Mouse (Mus musculus) hindbrain, embryonic 11.5 days (tissue): ENCODE data around the gene Stx16. TPM values are rescaled to one million over a fixed set of nuclear protein-coding genes. Genes with fewer than 3 reads are reported as not detected.

Source experiments
- ATAC-seq: fragments of 200-750 bp; cut with Nextera tagmentation; 2 replicates; pipeline ENCODE4 v1.8.0; 2017; ENCODE audit warnings: mild to moderate bottlenecking, moderate TSS enrichment, moderate library complexity; ENCODE audit not compliant: low FRiP score
- DNase-seq: peaks from one replicate; pipeline ENCODE4 v3.0.0-alpha.2; 2015; ENCODE audit warnings: low spot score
- H3K27ac ChIP-seq: fragments of 300-500 bp; sonication (generic); 2 replicates; pipeline ENCODE4 v1.5.1; 2014; ENCODE audit warnings: mild to moderate bottlenecking, low read depth, low read length
- H3K27me3 ChIP-seq: fragments of 300-500 bp; sonication (generic); 2 replicates; pipeline ENCODE4 v1.6.1; 2014; ENCODE audit warnings: mild to moderate bottlenecking, low read length, moderate library complexity, mixed read lengths; ENCODE audit not compliant: control insufficient read depth, insufficient read depth
- H3K36me3 ChIP-seq: fragments of 300-500 bp; sonication (generic); 2 replicates; pipeline ENCODE4 v1.6.1; 2014; ENCODE audit warnings: mild to moderate bottlenecking, low read length, moderate library complexity, mixed read lengths; ENCODE audit not compliant: control insufficient read depth, insufficient read depth
- H3K4me1 ChIP-seq: fragments of 300-500 bp; sonication (generic); replicated peaks from 2 replicates; pipeline ENCODE4 v1.6.1; 2014; ENCODE audit warnings: low read length, mixed read lengths; ENCODE audit not compliant: control insufficient read depth, insufficient read depth
- H3K4me2 ChIP-seq: fragments of 300-500 bp; sonication (generic); replicated peaks from 2 replicates; pipeline ENCODE4 v1.6.1; 2014; ENCODE audit warnings: mild to moderate bottlenecking, low read depth, low read length
- H3K4me3 ChIP-seq: fragments of 300-500 bp; sonication (generic); 2 replicates; pipeline ENCODE4 v1.5.1; 2014; ENCODE audit warnings: low read depth, low read length
- H3K9ac ChIP-seq: fragments of 300-500 bp; sonication (generic); 2 replicates; pipeline ENCODE4 v1.6.1; 2014; ENCODE audit warnings: low read depth, low read length
- H3K9me3 ChIP-seq: fragments of 300-500 bp; sonication (generic); 2 replicates; pipeline ENCODE4 v1.6.1; 2016; ENCODE audit warnings: low read length; ENCODE audit not compliant: control insufficient read depth
- WGBS: fragments of 180-500 bp; shearing (Covaris S2); extraction: QIAGEN DNeasy Blood & Tissue Kit; methylation state at CpG from one replicate; pipeline ENCODE4 v1.1.7; 2014; 5-methylcytosine and 5-hydroxymethylcytosine counted together
- polyA plus RNA-seq: library from polyadenylated mRNA; unstranded; fragments of >200 nt; fragmentation: Nextera tagmentation; extraction: Ambion mirVana; gene quantifications from 2 replicates; pipeline ENCODE4 v1.2.1, GENCODE M21; 2014

The Stx16 gene
- polyA plus RNA-seq, 1 experiment from 2014 or later = 9.8 TPM

DNA sequence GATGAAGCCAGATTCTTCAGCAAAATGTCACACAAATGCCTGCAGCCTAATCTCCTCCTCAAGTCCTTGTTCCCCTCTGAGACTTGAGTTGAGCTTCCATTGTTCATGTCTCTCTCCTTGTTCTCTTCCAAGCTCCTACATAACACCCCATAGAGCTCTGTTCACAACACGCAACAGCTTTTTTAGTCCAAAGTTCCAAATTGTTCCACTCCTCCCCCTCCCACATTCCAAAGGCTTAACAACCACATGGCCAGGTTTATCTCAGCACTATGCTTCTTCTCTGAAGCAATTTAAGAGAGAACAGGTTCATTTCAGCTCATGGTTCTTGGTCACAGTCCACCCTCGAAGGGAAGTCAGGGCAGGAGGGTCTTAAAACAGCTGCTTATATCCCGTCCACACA, 18.4 kb upstream of the Stx16 start:
- ATAC-seq (no peak), DNase-seq (no peak)
- 86% methylated on average over 3 of the region's 3 CpGs for WGBS
- Histone ChIP-seq H3K36me3 (no peaks in the 10 kb centered on the region), H3K27me3 (no peaks in the 10 kb centered on the region), H3K4me1 (no peaks in the 10 kb centered on the region), H3K9me3 (no peaks in the 10 kb centered on the region), H3K9ac (no peak overlapping the region), H3K4me3 (no peak overlapping the region), H3K4me2 (no peak overlapping the region), H3K27ac (no peak overlapping the region)

DNA sequence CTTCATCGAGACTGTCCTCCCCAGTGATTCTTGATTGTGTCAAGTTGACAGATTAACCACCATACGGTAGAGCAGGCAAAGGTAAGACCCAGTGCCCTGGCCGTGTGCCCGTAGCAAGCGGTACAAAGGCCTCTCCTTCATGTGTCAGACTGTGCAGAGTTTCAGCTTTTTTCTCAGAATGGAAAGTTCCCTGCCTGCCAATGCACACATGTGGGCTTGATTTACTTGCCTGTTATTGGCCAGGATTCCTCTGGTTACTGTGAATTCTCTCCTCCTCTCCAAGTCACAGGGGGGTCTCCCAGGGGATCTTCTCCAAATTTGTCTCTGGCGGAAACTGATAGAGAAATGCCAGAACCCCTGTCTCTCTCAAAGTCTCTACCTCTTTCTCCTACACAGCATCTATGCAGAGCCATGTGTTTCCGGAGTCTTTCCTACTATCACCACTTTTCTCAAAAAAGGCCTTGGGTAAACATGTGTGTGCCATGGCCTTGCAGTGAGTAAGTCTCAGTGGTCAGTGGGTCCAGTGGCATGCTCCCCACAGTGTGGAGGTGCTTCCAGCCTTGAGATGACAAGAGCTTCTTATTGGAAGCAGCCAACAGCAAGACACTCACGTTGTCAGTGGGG, 17.7 kb upstream of the Stx16 start:
- Histone ChIP-seq H3K9me3 (no peaks in the 10 kb centered on the region), H3K27ac (no peak overlapping the region), H3K4me2 (no peak overlapping the region), H3K4me1 (no peaks in the 10 kb centered on the region), H3K4me3 (no peak overlapping the region), H3K9ac (no peak overlapping the region), H3K27me3 (no peaks in the 10 kb centered on the region), H3K36me3 (no peaks in the 10 kb centered on the region)
- DNase-seq (no peak), ATAC-seq (no peak)
- WGBS = 82% methylated on average over 8 of the region's 8 CpGs

DNA sequence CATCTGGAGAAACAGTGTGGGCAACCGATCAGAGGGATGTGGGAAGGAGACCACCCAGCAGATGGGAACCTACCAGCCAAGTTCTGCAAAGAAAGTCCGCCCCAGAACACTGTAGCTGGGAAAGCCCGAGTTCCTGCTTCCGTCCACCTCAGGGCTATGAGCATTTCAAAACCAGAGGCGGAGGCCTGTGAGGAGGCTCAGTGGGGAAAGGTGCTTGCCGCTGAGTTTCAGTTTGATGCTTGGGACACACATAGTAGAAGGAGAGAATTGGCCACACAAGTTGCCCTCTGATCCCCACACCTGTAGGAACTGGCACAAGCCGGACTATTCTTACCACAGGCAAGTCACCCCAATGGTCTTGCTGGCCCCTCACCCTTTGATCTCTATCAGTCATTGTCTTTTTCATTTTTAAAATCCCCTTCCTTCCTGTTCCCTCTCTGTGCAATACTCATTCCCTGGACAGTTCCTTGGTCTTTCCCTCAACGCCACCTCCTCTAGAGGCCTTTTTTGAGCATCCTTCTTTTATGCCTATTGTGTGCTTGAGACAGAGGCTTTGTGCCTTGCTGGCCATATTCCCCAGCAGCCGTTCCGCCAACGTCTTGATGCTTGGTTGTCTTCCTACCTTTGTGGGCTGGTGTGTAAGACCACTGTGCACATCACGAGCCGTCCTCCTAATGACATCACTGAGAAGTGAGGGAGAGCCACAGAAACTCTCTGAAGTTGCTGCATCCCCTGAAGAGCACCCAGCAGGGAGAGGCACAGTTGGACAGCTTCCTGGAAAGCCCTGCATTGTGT, 16.3 kb upstream of the Stx16 start:
- Histone ChIP-seq H3K9ac (no peak overlapping the region), H3K27ac (no peak overlapping the region), H3K4me1 (no peaks in the 10 kb centered on the region), H3K4me3 (no peak overlapping the region), H3K27me3 (no peaks in the 10 kb centered on the region), H3K36me3 (no peaks in the 10 kb centered on the region), H3K9me3 (no peaks in the 10 kb centered on the region), H3K4me2 (no peak overlapping the region)
- DNase-seq (no peak), ATAC-seq (no peak)
- 87% methylated on average over 13 of the region's 13 CpGs for WGBS

DNA sequence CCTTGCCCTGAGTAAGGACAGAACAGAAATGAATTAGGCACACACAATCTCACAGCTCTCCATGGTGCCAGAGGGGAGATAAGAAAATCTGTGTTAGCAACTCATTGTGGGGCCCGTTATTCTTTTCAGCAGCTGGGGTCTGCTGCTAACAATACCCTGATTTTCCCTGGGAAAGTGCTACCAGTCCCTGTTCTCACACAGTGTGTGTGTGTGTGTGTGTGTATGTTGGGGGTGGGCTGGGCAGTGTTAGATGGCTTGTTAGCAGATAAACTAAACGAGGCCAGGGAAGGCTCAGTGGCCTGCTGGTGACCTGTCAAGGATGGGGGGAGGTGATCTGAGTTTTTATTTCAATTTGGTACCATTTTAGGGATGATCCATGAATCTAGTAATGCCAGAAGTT, 14.9 kb upstream of the Stx16 start:
- no peaks in the 10 kb centered on the region for H3K4me1 ChIP-seq
- no peaks in the 10 kb centered on the region for H3K9me3 ChIP-seq
- H3K9ac ChIP-seq = no peak overlapping the region
- no peaks in the 10 kb centered on the region for H3K27me3 ChIP-seq
- H3K4me3 ChIP-seq = no peak overlapping the region
- H3K36me3 ChIP-seq = no peaks in the 10 kb centered on the region
- H3K27ac ChIP-seq = no peak overlapping the region
- 25% methylated on average over 2 of the region's 2 CpGs for WGBS
- no peak overlapping the region for H3K4me2 ChIP-seq
- DNase-seq = no peak
- ATAC-seq = peak; percentile 71

DNA sequence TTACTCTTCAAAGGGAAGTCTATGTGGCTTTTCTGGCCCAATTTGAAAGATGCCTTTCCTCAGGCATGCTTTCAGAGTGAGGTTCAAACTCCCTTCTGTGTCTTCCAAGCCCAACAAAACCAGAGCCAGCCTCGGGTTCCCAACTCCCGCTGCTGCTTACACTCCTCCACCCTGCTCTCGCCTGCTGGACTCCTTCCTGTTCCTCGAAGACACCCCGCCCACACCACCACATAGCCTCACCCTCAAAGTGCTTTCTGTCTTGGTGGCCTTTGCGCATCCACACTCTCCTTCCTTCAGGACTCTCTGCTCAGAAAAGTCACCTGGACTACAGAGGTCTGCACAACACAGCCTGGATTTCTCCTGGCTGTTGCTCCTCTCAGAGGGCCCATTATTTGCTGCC, 13.0 kb upstream of the Stx16 start:
- DNase-seq = no peak
- Histone ChIP-seq H3K27me3 (no peaks in the 10 kb centered on the region), H3K9me3 (no peaks in the 10 kb centered on the region), H3K4me2 (no peak overlapping the region), H3K36me3 (no peaks in the 10 kb centered on the region), H3K27ac (no peak overlapping the region), H3K4me1 (no peaks in the 10 kb centered on the region), H3K9ac (no peak overlapping the region), H3K4me3 (no peak overlapping the region)
- 84% methylated on average over 6 of the region's 6 CpGs for WGBS
- no peak for ATAC-seq

DNA sequence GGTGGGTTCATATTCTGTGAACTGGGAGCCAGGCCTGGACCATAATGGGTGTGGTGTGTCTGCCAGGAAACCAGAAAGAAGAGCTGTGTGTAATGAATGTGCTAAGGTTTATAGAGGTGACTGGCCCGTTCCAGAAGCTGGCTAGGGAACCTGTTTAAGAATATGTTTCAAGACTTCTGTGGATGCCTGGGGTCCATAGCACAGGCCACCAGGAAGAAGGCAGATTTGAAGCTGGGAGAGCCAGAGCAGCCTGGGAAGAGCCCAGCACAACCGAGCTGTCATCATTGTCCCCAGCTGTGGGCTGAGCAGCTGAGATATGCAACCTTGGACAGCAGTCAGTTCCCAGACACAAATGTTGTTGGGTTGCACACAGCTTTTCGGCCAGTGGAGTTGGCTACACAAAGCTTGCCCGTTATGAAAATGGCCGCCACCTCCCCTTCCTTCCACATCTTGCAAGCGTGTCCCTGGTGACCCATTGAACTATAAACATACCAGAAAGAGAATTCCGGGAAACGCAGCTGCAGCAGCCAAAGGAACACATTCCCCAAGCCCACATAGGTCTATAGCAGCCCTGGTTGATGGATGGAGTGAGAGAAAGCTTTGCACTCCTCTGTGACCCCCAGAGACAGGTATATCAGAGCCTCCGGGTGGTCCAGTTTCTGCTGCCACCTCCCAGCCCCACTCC, 12.4 kb upstream of the Stx16 start:
- Histone ChIP-seq H3K9me3 (no peaks in the 10 kb centered on the region), H3K4me3 (no peak overlapping the region), H3K4me1 (no peaks in the 10 kb centered on the region), H3K27me3 (no peaks in the 10 kb centered on the region), H3K36me3 (no peaks in the 10 kb centered on the region), H3K4me2 (no peak overlapping the region), H3K9ac (no peak overlapping the region), H3K27ac (no peak overlapping the region)
- DNase-seq (no peak), ATAC-seq (no peak)
- WGBS = 70% methylated on average over 9 of the region's 9 CpGs

DNA sequence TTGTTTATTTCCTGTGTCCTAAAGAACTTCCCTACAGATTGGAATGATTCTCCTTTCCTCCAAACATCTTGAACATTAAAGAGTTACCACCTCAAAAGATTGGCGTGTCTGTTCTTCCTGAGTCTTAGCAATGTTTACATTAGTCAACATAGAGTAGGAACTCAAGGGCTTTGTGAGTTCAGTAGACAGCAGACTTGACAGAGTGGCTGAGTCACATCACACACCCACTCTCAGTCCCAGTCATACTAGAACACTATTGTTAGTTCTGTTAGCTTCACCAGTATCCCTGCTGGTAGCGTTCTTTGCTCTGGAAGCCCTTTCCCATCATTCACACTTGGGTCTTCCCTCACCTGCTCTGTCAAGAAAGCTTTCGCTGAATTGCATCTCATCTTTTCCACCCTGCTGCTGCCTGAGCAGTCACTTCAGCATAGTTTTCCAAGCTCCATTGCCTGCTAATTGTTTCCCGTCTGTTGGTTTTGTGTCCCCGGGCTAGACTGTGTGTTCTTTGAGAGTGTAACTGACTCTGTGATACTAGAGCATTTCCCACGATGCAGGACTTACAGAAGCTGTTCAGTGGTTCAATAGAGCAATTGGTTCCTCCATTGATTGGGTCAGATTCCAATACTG, 8.2 kb upstream of the Stx16 start:
- H3K4me2 ChIP-seq = no peak overlapping the region
- H3K9me3 ChIP-seq = no peaks in the 10 kb centered on the region
- no peaks in the 10 kb centered on the region for H3K36me3 ChIP-seq
- WGBS = 81% methylated on average over 6 of the region's 6 CpGs
- no peaks in the 10 kb centered on the region for H3K4me1 ChIP-seq
- H3K9ac ChIP-seq = no peak overlapping the region
- H3K4me3 ChIP-seq = no peak overlapping the region
- ATAC-seq = no peak
- DNase-seq = no peak
- H3K27me3 ChIP-seq = no peaks in the 10 kb centered on the region
- no peak overlapping the region for H3K27ac ChIP-seq

DNA sequence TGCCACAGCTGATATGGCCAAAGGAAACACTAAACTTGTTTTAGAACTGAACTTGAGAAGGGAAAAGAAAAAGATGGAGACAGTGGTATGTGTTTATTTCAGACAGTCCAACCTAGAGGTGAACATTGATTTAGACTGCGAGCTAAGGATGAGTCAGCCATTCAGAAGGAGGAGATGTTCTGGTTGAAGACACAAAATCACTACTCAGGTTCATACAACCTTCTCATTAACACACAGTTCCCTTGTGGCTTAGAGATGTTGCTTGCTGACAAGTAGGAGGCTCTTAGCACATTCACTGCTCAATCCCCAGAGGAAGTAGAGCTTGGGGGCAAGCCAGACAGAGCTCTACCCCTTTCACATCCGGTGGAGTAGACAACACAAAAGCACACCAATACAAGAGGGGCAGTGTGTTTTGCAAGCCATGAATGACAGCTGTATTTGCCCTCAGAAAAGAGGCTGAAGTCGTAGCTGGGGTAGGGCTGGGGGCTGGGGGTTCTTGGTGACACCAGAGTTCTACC, 6.5 kb upstream of the Stx16 start:
- Histone ChIP-seq H3K4me3 (no peak overlapping the region), H3K9ac (no peak overlapping the region), H3K4me2 (no peak overlapping the region), H3K9me3 (no peaks in the 10 kb centered on the region), H3K4me1 (peaks cover 2% of the 10 kb centered on the region; the same call in 1 of the 2 replicates), H3K27ac (no peak overlapping the region), H3K36me3 (no peaks in the 10 kb centered on the region), H3K27me3 (no peaks in the 10 kb centered on the region)
- 70% methylated on average over 3 of the region's 3 CpGs for WGBS
- ATAC-seq (no peak), DNase-seq (no peak)
